Mouse (Mus musculus) bone marrow, adult 2 months (tissue): Measurements from ENCODE around the gene Jsrp1. TPM values are rescaled to one million over a fixed set of nuclear protein-coding genes. Genes with fewer than 3 reads are reported as not detected.

ENCODE experiments used
- H3K27ac ChIP-seq: fragments of 200-500 bp; 2 replicates; pipeline ENCODE4 v1.5.1; 2012; ENCODE audit warnings: low read depth, mild to moderate bottlenecking, control low read depth, inconsistent platforms, low read length; ENCODE audit not compliant: control insufficient read depth, poor library complexity, insufficient read depth
- H3K4me1 ChIP-seq: fragments of 200-500 bp; 2 replicates; pipeline ENCODE4 v1.6.1; 2011; ENCODE audit warnings: low read length; ENCODE audit not compliant: control insufficient read depth, insufficient read depth
- H3K4me3 ChIP-seq: fragments of 200-500 bp; replicated peaks from 2 replicates; pipeline ENCODE3; 2011; ENCODE audit warnings: mild to moderate bottlenecking, low read depth, low read length, control low read depth; ENCODE audit not compliant: control insufficient read depth
- CTCF ChIP-seq: fragments of 200-500 bp; IDR thresholded peaks from 2 replicates; pipeline ENCODE4 v1.5.1; 2011; ENCODE audit warnings: low read length, control low read depth; ENCODE audit not compliant: control insufficient read depth, insufficient read depth
- POLR2A ChIP-seq: fragments of 200-500 bp; IDR thresholded peaks from 2 replicates; pipeline ENCODE4 v1.6.1; 2011; ENCODE audit warnings: low read depth, mild to moderate bottlenecking, control low read depth, low read length, borderline replicate concordance; ENCODE audit not compliant: control insufficient read depth
- WGBS: fragments of 180-500 bp; shearing (Covaris S2); methylation state at CpG from one replicate; pipeline ENCODE4 v1.1.7; 2018; 5-methylcytosine and 5-hydroxymethylcytosine counted together
- polyA plus RNA-seq: library from polyadenylated mRNA; stranded (reverse); fragments of >200 nt; gene quantifications from 2 replicates; pipeline ENCODE4 v1.2.4, GENCODE M21; 2011; ENCODE audit warnings: low replicate concordance; ENCODE audit not compliant: missing spikeins, insufficient read depth, insufficient read length

The Jsrp1 gene
- polyA plus RNA-seq, 1 experiment = not detected

DNA sequence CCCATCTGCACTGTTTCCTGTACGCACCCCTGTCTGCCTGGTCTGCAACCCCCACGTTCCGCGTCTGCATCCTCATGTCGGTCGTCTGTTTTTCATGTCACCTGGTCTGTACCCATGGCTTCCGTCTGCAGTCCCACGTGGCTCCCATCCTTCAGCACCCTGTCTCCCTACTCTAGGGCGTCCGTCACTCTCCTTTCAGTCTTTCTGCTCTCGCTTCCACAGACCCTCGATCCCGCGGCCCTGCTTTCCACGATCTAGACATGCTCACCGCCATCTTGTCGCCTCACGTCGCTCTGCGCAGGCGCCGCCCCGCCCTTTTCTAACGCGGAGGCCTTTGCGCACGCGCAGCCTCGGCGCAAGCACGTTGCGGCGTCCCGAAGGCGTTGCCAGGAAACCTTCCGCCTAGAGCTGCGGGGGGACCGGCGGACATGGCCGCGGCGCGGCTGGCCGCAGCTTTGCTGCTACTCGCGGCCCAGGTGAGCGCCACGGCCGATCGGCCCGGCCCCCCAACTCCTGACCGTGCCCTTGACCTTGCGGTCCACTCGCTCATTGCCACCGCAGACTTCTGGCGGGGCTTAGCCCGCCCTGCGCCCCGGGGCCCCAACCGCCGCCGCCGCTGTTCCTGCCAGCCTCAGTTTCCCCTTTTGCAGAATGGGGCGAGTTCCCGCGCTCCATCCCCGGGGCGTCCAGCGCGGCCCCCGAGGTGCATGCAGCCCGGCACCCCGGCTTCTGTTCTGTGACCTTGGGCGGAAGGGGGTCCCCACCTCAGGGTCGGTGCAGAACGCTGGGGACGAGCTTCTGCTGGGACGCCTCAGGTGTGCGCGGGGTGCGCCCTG lies 41.8 kb upstream of the Jsrp1 start, which contains the start of the genes Lsm7 and Sppl2b:
Gene Lsm7 (minus strand): TSS at position 297 of the 836 bp plus-strand sequence.
Gene Sppl2b (plus strand): TSS at position 363 of the 836 bp plus-strand sequence.
- Histone ChIP-seq H3K4me1 (peaks cover 6% of the 10 kb centered on the region), H3K27ac (peak within 1 kb of the TSS; percentile 97), H3K4me3 (peak within 1 kb of the TSS; percentile 98)
- peak; percentile 94 for TF ChIP-seq POLR2A
- no peak for TF ChIP-seq CTCF
- under 1% methylated on average over 81 of the region's 81 CpGs for WGBS

DNA sequence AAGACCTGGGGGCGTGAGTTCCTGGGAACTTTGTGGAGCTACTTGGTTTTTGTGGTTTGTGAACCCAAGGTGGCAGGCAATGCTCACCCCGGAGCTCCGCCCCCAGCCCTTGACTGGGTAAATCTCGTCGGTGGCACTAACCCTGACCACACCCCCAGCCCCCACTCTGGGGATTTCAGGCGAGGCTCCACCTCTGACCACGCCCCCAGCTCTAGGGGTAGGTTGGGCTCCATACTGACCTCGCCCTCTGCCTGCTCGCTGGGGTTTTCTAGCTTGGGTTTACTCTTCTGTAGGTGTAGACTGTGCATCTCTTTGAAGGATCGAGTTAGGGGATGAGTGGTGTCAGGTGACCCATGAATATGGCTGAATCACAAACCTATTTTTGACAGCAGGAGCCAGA lies 35.3 kb upstream of the Jsrp1 start:
- Histone ChIP-seq H3K27ac (no peak overlapping the region), H3K4me1 (no peaks in the 10 kb centered on the region), H3K4me3 (no peak overlapping the region)
- 2% methylated on average over 10 of the region's 10 CpGs for WGBS
- TF ChIP-seq CTCF (no peak), POLR2A (no peak)

DNA sequence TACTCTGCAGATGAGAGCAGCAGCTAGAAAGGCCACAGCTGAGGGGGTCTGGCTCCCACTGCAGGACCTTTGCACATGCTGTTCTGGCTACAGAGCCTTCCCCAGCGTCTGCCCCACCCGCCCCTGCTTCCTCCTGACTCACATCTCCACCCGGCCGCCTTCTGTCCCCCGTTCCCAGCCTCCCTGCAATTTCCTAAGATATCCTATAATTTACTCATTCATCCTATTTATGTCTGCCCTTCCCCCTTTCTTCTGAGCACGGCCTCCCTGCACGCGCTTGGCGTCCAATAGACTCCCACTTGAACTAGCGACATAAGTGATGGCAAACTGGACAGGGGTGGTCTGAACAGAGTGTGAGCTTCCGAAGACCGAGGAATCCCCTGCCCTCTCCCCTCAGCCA lies 32.4 kb upstream of the Jsrp1 start:
- 80% methylated on average over 12 of the region's 12 CpGs for WGBS

DNA sequence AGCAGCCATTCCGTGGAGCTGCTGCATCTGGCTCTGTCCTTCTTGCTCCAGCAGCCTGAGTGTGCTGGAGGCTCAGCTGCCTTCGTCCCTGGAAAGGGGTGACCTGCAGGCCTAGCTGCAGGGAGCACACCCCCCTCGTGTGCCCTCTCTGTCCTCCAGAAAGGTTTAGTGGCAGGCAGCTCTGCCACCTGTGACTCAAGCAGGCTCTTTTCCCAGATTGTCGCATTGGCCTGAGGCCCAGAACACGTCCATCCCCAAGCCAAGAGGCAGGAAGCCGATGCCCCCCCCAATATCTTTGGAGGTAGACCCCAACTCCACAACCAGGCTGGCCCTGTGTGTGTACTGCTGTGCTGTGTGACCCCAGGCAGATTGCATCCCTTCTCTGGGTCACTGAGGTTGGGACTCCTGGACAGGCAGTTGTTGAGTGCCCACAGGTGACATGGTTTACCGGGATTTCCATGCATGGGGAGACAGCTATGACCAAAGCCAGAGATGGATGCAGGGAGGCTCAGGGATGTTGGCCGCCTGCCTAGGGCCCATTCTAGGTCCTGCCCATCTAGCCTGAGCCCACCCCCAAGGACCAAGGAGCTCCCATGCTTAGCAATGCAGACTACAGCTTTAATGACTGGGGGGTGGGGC lies 31.9 kb upstream of the Jsrp1 start:
- H3K4me1 ChIP-seq = no peaks in the 10 kb centered on the region
- no peak overlapping the region for H3K27ac ChIP-seq
- 72% methylated on average over 8 of the region's 8 CpGs for WGBS
- H3K4me3 ChIP-seq = no peak overlapping the region
- TF ChIP-seq CTCF (no peak), POLR2A (no peak)

More for the DNA sequence above, 32.4 kb upstream of the Jsrp1 start:
- Histone ChIP-seq H3K4me1 (no peaks in the 10 kb centered on the region), H3K4me3 (no peak overlapping the region), H3K27ac (no peak overlapping the region)
- TF ChIP-seq CTCF = no peak
- no peak for TF ChIP-seq POLR2A

DNA sequence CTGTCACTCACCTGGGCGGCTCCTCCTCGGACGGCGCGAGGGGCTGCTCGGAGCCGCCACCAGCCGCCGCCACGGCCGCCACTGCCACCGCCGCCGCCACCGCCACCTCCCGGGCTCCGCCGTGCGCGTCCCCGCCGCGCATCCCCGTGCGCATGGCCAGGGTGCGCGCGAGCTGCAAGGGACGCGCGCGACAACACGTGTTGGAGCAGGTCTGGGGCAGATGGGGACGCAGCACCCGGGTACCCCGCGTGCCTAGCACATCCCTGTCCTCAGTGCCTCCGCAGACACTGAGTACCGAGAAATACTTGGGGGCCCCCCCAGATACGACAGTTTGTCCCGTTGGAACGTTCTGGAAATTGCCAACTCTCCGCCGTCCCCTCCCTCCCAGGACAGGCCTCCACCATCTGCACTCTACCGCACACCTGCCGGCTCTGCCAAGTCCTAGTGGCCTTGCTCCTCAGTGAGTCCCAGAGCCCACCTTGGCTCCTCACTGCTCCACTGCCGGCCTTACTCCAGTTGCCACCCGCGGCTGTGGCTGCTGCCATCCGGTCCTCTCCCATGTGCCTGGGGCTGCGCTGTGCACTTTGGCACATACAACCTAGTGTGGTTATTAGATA lies 30.7 kb upstream of the Jsrp1 start, which contains the start of gene Lingo3:
Gene Lingo3 (minus strand): TSS at position 109 of the 617 bp plus-strand sequence.
- WGBS = 5% methylated on average over 51 of the region's 51 CpGs
- no peak for TF ChIP-seq POLR2A
- H3K4me3 ChIP-seq = no peak within 1 kb of the TSS
- H3K4me1 ChIP-seq = no peaks in the 10 kb centered on the region
- no peak within 1 kb of the TSS; the same call in 1 of the 2 replicates for H3K27ac ChIP-seq

DNA sequence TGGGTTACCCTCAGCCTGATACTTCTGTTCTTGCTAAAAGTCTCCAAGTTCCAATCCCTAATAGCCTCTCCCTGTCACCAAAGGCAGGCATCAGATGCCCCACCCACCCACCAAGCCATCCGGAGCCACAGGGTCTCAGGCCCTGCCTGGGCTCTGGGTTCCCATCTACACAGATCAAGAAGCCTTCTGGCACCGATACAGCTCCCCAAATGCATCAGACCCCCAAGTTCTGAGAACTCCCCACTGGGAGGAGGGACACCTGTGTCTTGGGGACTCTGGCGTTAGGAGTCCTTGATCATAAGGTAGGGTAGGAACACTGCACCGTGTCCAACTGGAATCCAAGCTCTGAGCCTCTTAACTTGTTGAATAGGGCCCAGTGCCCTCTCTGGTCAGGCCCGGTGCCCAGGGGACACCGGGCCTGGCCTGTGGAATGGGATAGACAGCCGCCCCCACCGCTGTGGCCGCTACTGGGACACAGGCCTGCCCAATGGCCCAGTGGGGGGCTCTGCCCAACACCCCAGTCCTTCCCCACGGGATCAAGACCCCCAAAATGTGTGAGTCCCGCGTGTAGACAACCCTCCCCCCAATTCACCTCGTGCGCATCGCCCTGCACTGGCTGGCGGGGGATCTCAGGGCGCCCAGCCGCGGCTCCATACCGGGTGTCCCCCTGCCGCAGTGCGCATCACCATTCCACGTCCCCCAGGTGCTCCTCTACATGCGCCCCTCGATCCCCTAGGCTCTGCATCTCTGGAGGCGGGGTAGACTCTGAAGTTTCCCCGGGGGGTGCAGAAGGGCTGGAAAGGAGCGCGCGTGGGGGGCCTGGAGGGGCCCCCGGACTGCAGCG lies 30.0 kb upstream of the Jsrp1 start:
- Histone ChIP-seq H3K4me1 (no peaks in the 10 kb centered on the region), H3K4me3 (no peak overlapping the region), H3K27ac (no peak overlapping the region)
- TF ChIP-seq POLR2A (no peak), CTCF (no peak)
- WGBS = 13% methylated on average over 32 of the region's 32 CpGs

DNA sequence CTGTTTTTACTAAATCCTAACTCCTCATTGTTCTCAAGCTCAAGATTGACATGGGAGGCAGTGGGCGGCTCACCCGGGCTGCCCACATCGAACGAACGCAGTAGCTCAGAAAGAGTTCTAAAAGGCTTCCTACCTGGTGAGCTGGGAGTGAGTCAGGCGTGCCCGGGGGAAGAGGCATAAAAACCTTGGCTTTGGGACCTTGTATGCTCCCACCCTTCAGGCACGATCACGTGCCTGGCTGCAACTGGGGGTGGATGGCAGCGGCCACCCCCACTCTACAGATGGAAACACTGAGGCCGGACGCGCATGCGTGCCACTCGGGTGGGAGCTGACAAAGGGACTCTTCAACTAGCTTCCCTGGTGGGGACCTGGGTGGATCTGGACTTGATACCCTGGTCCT lies 29.0 kb upstream of the Jsrp1 start:
- Histone ChIP-seq H3K27ac (no peak overlapping the region), H3K4me3 (no peak overlapping the region), H3K4me1 (no peaks in the 10 kb centered on the region)
- WGBS = 83% methylated on average over 15 of the region's 15 CpGs
- TF ChIP-seq POLR2A = no peak
- no peak for TF ChIP-seq CTCF
